Mouse (Mus musculus): ENCODE measurements around the gene Acsf3. TPM values are rescaled to one million over a fixed set of nuclear protein-coding genes. Genes with fewer than 3 reads are reported as not detected.

The Acsf3 gene
- polyA plus RNA-seq, 1 experiment = 9.7 TPM

- no peak for TF ChIP-seq CTCF (IDR thresholded peaks at IDR 0.05; ENCODE audit: low read depth, low read length)
- no peak for TF ChIP-seq EP300 (IDR thresholded peaks at IDR 0.05; ENCODE audit: insufficient read depth, low read depth, low read length)
- no peak for TF ChIP-seq POLR2A (IDR thresholded peaks at IDR 0.05; ENCODE audit: insufficient read depth, low read length)
- no peaks in the 10 kb centered on the region for H3K27me3 ChIP-seq (ENCODE audit: control insufficient read depth, insufficient read depth, low read length, poor library complexity, severe bottlenecking)
- H3K27ac ChIP-seq (ENCODE audit: insufficient read depth, low read length) = no peak overlapping the region
- no peak overlapping the region for H3K4me3 ChIP-seq (ENCODE audit: low read depth, low read length)
- H3K9me3 ChIP-seq (replicated peaks; ENCODE audit: control insufficient read depth, insufficient read depth, low read length, poor library complexity, severe bottlenecking) = no peaks in the 10 kb centered on the region
- no peaks in the 10 kb centered on the region for H3K36me3 ChIP-seq (ENCODE audit: control insufficient read depth, insufficient read depth, low read length, poor library complexity, severe bottlenecking)
- H3K4me1 ChIP-seq (ENCODE audit: control insufficient read depth, insufficient read depth, low read length) = no peaks in the 10 kb centered on the region
- H3K9ac ChIP-seq (ENCODE audit: low read depth, poor library complexity, severe bottlenecking) = no peak overlapping the region
Observed at GRCm38 (mm10) chr8:122845662-122846061, 70.4 kb downstream of the Acsf3 start.

- Histone ChIP-seq H3K4me3 (ENCODE audit: low read depth, low read length) (peak within 1 kb of the TSS; percentile 26), H3K27ac (ENCODE audit: insufficient read depth, low read length) (no peak within 1 kb of the TSS), H3K27me3 (ENCODE audit: control insufficient read depth, insufficient read depth, low read length, poor library complexity, severe bottlenecking) (no peaks in the 10 kb centered on the region), H3K36me3 (ENCODE audit: control insufficient read depth, insufficient read depth, low read length, poor library complexity, severe bottlenecking) (no peaks in the 10 kb centered on the region), H3K4me1 (ENCODE audit: control insufficient read depth, insufficient read depth, low read length) (no peaks in the 10 kb centered on the region), H3K9ac (ENCODE audit: low read depth, poor library complexity, severe bottlenecking) (no peak within 1 kb of the TSS), H3K9me3 (replicated peaks; ENCODE audit: control insufficient read depth, insufficient read depth, low read length, poor library complexity, severe bottlenecking) (no peaks in the 10 kb centered on the region)
- TF ChIP-seq CTCF (IDR thresholded peaks at IDR 0.05; ENCODE audit: low read depth, low read length) (no peak), POLR2A (IDR thresholded peaks at IDR 0.05; ENCODE audit: insufficient read depth, low read length) (no peak)
Observed at GRCm38 (mm10) chr8:122847829-122848561, 72.7 kb downstream of the Acsf3 start, which contains the start of gene Cdh15. TSS of gene Cdh15 (plus strand) at chr8:122847966.

- no peak overlapping the region for H3K4me3 ChIP-seq (ENCODE audit: low read depth, low read length)
- TF ChIP-seq EP300 (IDR thresholded peaks at IDR 0.05; ENCODE audit: insufficient read depth, low read depth, low read length) (no peak), CTCF (IDR thresholded peaks at IDR 0.05; ENCODE audit: low read depth, low read length) (no peak), POLR2A (IDR thresholded peaks at IDR 0.05; ENCODE audit: insufficient read depth, low read length) (no peak)
- H3K9ac ChIP-seq (ENCODE audit: low read depth, poor library complexity, severe bottlenecking) = no peak overlapping the region
- H3K27me3 ChIP-seq (ENCODE audit: control insufficient read depth, insufficient read depth, low read length, poor library complexity, severe bottlenecking) = no peaks in the 10 kb centered on the region
- no peak overlapping the region for H3K27ac ChIP-seq (ENCODE audit: insufficient read depth, low read length)
- H3K36me3 ChIP-seq (ENCODE audit: control insufficient read depth, insufficient read depth, low read length, poor library complexity, severe bottlenecking) = no peaks in the 10 kb centered on the region
- H3K9me3 ChIP-seq (replicated peaks; ENCODE audit: control insufficient read depth, insufficient read depth, low read length, poor library complexity, severe bottlenecking) = no peaks in the 10 kb centered on the region
- H3K4me1 ChIP-seq (ENCODE audit: control insufficient read depth, insufficient read depth, low read length) = no peaks in the 10 kb centered on the region
Observed at GRCm38 (mm10) chr8:122849152-122849910, 74.0 kb downstream of the Acsf3 start.

GRCm38 (mm10) chr8:122850641-122851240 lies 75.5 kb downstream of the Acsf3 start:
- TF ChIP-seq POLR2A (IDR thresholded peaks at IDR 0.05; ENCODE audit: insufficient read depth, low read length) = no peak
- no peak for TF ChIP-seq EP300 (IDR thresholded peaks at IDR 0.05; ENCODE audit: insufficient read depth, low read depth, low read length)
- no peak for TF ChIP-seq CTCF (IDR thresholded peaks at IDR 0.05; ENCODE audit: low read depth, low read length)
- no peak overlapping the region for H3K4me3 ChIP-seq (ENCODE audit: low read depth, low read length)
- no peaks in the 10 kb centered on the region for H3K4me1 ChIP-seq (ENCODE audit: control insufficient read depth, insufficient read depth, low read length)
- no peak overlapping the region for H3K9ac ChIP-seq (ENCODE audit: low read depth, poor library complexity, severe bottlenecking)
- H3K27ac ChIP-seq (ENCODE audit: insufficient read depth, low read length) = no peak overlapping the region
- no peaks in the 10 kb centered on the region for H3K27me3 ChIP-seq (ENCODE audit: control insufficient read depth, insufficient read depth, low read length, poor library complexity, severe bottlenecking)
- no peaks in the 10 kb centered on the region for H3K36me3 ChIP-seq (ENCODE audit: control insufficient read depth, insufficient read depth, low read length, poor library complexity, severe bottlenecking)
- H3K9me3 ChIP-seq (replicated peaks; ENCODE audit: control insufficient read depth, insufficient read depth, low read length, poor library complexity, severe bottlenecking) = no peaks in the 10 kb centered on the region

- no peaks in the 10 kb centered on the region for H3K36me3 ChIP-seq (ENCODE audit: control insufficient read depth, insufficient read depth, low read length, poor library complexity, severe bottlenecking)
- TF ChIP-seq POLR2A (IDR thresholded peaks at IDR 0.05; ENCODE audit: insufficient read depth, low read length) = no peak
- TF ChIP-seq CTCF (IDR thresholded peaks at IDR 0.05; ENCODE audit: low read depth, low read length) = no peak
- TF ChIP-seq EP300 (IDR thresholded peaks at IDR 0.05; ENCODE audit: insufficient read depth, low read depth, low read length) = no peak
- no peaks in the 10 kb centered on the region for H3K4me1 ChIP-seq (ENCODE audit: control insufficient read depth, insufficient read depth, low read length)
- H3K4me3 ChIP-seq (ENCODE audit: low read depth, low read length) = no peak overlapping the region
- H3K27ac ChIP-seq (ENCODE audit: insufficient read depth, low read length) = no peak overlapping the region
- no peak overlapping the region for H3K9ac ChIP-seq (ENCODE audit: low read depth, poor library complexity, severe bottlenecking)
- no peaks in the 10 kb centered on the region for H3K9me3 ChIP-seq (replicated peaks; ENCODE audit: control insufficient read depth, insufficient read depth, low read length, poor library complexity, severe bottlenecking)
- H3K27me3 ChIP-seq (ENCODE audit: control insufficient read depth, insufficient read depth, low read length, poor library complexity, severe bottlenecking) = no peaks in the 10 kb centered on the region
Observed at GRCm38 (mm10) chr8:122851692-122852545, 76.6 kb downstream of the Acsf3 start.

Data from ES-Bruce4 (cell line).